Mouse (Mus musculus) embryo, embryonic 9.5 days (tissue): ENCODE measurements at regions not wholly inside any gene's neighbourhood (a gene's known extent, or its start where the extent isn't known, plus 50 kb on each side); places are given as distances from the start of the nearest gene placed in this dataset.

ENCODE experiments used
- DNase-seq: peaks from one replicate; pipeline ENCODE4 v3.0.0-alpha.2; 2017; ENCODE audit errors: extremely low spot score

- DNase-seq, result no peak
These were observed 526.9 kb downstream of the Pdcd6ip start for GRCm38 (mm10) chr9:113181182-113181581.

GRCm38 (mm10) chr9:113177918-113178235 is 530.2 kb downstream of the Pdcd6ip start:
- DNase-seq, result no peak

DNA sequence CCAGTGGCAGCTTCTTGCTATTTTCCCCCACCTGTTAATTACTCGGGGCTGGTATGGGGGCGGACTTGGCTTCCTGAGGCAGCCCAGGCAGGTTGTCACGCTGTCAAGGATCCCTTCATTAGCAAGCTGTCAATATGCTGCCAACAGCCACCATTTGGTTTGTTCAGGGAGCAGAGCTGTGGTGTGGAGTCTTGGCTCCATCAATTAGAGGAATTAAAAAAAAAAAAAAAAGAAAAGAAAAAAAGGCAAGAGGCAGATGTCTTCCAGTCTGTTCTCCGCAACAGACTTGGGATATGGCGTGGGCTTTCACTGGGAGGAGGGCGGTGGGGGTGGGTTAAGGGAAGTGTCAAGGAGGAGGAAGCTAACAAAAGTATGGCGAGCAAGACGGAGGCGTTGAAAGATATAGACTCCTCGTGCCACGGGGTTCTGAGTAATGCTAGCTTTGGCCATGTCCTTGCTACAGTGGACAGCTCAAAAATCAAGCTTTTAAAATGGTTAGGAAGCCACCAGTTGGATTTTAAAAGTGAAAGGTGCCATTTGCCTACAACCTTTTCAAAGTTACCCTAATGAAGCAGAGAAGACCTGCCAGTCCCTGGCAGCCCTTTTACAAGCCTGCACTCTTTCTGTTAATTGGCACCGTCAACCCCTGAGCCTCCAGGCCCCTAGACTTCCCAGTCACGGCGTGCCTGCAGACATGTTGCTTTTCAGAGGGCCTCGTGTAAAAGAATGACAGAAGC is 530.7 kb downstream of the Pdcd6ip start:
- DNase-seq, result no peak

DNA sequence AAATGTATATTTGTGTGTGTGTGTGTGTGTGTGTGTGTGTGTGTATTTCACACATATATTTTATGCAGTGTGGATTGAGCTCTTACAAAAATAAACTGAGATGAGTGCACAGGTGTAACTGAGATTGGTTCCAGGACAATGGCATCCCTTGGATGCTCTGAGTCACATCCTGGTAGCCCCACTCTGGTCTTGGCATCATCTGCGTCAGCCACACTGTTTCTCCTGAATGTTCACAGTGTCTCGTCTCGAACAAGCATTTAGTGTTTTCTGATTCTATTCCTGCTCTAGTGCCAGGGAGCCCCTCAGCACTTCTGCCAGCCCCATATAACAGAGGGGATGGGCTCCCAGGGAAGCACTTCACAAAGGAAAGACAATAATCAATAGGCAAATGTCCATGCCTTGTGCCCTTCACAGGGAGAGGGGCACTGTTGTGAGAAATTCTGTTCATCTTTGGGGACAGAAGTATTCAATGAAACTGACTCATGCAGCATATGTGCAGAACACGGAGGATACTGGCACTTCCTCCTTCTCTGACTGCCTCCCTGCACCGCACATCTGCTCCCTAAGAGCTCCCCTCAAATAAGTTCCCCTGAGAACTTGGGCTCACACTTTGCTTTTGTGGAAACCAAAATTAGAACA is 536.2 kb downstream of the Pdcd6ip start:
- no peak for DNase-seq

GRCm38 (mm10) chr9:113162897-113163874 is 544.9 kb downstream of the Pdcd6ip start:
- no peak for DNase-seq

- no peak for DNase-seq
These were observed 548.0 kb downstream of the Pdcd6ip start for GRCm38 (mm10) chr9:113160011-113160410.

DNA sequence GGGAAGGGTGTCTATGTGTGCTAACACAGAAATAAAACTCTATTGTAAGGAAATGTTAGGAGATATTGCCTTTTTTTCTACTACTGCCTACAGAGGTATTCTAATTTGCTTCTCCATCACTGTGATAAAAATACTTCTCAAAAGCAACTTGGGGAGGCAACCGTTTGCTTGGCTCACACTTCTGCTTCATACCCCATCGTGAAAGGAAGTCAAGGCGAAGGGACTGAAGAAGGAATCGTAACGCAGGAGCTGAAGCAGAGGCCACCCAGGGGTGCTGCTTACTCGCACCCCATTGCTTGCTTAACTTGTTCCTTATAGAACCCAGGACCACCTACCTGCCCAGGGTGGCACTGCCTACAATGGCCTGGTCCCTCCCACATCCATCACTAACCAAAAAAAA is 550.0 kb downstream of the Pdcd6ip start:
- DNase-seq, result no peak

GRCm38 (mm10) chr9:113157474-113158076 is 550.5 kb downstream of the Pdcd6ip start:
- no peak for DNase-seq

DNA sequence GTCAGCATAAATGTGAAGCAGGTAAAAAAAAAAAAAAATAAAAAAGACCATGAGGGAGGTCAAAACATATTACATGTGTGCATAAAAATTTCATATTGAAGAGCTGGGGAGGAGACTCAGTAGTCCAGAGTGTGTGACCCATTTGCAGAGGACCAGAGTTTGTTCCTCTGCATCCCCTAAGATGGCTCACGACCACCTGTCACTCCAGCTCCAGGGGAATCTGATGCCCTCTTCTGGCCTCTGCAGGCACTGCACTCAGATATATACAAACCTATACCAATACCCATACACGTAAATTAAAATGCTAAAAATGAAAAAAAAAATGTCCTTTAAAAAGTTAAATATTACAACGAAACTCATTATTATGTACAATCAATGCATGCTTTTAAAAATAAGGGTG is 551.4 kb downstream of the Pdcd6ip start:
- no peak for DNase-seq

DNA sequence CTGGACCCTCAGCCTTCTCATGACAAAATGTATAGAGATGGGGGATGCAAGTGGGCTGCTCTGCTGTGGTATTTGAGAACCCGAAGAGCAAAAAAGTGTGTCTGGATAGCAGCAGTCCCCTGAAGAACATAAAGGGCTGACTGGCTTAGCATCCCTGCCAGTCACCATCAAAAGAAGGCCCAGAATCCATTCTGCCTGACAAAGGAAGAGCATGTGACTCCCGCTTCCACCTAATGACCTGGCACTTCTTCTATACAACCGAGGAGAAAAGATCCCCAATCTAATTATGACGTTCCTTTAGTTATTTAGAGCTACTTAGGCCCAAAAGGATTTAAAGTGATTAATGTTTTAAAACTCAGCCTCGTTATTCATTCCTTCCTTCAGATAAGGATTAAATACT is 559.0 kb downstream of the Pdcd6ip start:
- no peak for DNase-seq

DNA sequence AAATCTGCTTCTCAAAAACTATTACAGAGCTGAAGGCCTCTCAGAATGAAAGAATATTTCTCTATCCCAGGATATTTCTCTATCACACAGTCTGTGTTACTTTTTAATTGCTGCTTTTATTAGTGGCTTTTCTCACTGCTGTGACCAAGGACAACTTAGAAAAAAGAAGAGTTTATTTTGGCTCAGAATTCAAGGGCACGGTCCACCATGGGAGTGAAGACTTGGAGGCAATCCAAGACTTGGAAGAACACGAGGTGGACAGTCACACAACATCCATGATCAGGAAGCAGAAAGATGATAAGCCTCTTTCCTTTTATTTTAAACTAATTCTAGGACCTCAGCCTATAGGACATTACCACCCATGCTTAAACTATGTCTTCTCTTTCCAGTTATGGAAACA is 561.5 kb downstream of the Pdcd6ip start:
- DNase-seq, result no peak

DNA sequence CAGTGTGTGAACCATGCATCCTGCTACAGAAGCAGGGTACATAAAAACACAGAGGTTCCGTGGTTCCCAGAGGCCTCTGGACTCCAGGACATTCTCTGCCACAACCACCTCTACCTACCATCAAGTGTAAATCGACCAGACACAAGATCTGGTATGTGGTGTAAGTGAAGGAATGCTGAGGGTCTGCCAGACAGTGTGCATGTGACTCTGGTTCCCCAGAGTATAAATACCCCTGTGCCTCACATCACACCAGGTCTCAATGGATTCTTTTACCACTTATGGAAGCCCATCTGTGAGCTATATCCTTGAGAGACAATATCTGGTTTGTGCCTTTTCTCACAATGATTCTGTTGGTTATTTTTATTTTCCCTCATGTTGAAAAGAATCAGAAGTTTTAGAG is 563.0 kb downstream of the Pdcd6ip start:
- DNase-seq, result no peak

DNA sequence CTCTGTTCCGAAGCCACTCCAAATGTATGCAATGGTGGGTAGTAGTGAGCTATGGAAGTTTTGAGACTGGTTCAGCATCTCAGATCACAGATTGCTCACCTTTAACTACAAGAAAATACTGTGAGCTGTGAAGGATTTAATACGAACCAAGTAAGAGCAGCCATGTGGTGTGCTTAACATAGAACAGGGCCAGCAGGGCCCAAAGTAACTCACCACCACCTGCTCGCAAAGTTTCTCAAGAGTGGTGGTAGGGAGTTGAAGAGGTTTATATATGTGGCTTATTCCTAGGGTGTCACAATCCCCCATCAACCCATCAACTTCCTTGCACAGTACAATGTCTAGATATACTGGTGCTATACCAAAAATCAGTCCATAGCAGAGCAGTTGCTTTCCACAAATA is 573.4 kb downstream of the Pdcd6ip start:
- no peak for DNase-seq

GRCm38 (mm10) chr9:113123004-113123692 is 584.9 kb downstream of the Pdcd6ip start:
- DNase-seq, result no peak

DNA sequence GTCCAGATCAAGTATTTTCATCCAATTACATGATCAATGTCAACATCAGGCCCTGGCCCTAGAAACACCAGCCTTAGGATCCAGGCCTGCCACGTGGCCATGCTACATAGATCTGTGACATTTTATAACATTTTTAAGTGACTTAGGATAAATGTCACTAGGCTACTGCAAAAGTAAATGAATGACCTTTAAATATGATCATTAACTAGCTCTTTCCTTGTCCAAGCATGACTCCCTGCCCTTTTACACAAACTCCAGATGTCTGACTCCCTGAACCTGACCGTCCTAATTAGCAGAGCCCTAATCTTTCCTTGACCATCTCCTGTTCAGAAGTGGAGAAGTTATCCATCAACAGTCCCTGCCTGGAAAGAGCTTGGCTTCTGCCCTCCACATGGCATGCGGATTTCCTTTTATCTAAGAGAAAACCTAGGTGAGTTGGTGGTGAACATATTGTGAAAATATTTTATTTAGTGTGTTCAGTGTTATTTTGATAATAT is 585.8 kb downstream of the Pdcd6ip start:
- DNase-seq, result no peak

- DNase-seq, result no peak
These were observed 587.7 kb downstream of the Pdcd6ip start for GRCm38 (mm10) chr9:113120385-113120784.

- no peak for DNase-seq
These were observed 588.3 kb downstream of the Pdcd6ip start for GRCm38 (mm10) chr9:113119721-113120120.

DNA sequence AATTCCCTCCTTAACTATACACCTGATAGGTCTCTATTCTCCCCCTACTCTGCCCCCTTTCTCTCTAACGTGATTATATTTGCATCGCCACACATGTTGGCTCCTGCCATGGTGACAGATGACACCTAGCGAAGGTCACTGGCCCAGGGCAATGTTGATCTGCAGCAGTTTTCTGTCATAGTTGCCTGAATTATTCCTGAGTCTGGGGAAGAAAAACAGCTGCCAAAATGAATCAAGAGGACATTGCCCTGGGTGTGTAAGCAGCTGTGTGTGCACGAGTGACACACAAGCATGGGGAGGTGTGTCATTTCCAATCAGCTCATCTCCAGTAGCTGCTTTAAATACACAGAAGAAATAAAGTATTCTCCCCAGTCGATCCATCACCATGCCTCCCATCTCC is 592.5 kb downstream of the Pdcd6ip start:
- DNase-seq, result no peak

GRCm38 (mm10) chr9:113112753-113113152 is 595.3 kb downstream of the Pdcd6ip start:
- no peak for DNase-seq

DNA sequence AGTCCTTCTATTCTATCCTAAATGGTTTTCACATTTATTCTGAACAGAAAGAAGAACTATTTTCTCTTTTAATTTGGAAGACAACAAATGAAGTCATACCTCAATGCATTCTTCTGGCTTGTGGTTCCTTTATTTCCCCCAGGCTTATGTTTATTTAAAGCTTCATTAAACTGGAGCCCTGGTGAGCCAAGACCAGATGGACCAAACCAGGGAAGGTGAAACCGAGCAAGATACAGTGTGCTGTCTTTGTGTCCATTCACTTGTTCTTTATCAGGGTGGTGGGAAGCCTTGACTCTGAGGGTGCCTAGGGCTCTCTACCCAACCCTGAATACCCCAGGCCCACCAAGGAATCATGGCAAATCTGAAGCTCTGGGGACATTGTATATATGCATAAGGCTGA is 606.3 kb downstream of the Pdcd6ip start:
- DNase-seq, result no peak

DNA sequence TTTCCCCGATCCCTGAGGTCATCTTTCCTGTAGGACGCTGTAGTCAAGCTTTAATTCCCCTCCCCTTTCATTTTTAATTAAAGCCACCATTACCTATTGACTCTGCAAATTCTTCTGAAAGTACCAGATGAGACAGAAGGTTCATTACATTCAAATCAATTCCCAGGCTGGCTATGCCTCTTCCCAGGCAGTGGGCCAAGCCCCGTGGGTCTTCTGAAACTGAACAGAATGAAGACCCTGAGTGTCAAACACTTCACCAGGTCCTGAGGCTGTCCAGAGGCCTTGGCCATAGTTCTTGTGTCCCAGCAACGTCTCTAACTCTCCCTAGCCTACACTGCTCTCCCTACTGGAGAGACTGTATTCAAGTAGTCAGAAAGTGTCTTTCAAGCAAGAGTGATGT is 607.4 kb downstream of the Pdcd6ip start:
- DNase-seq, result no peak
